Mouse (Mus musculus) ES-Bruce4 (cell line): Measurements from ENCODE around the gene Dync1li2. TPM values are rescaled to one million over a fixed set of nuclear protein-coding genes. Genes with fewer than 3 reads are reported as not detected.

Experiments
- H3K27ac ChIP-seq: 2 replicates; pipeline ENCODE4 v1.5.1; 2012; ENCODE audit warnings: low read length, inconsistent platforms; ENCODE audit not compliant: insufficient read depth
- H3K27me3 ChIP-seq: 2 replicates; pipeline ENCODE4 v1.6.1; 2012; ENCODE audit warnings: mild to moderate bottlenecking, low read length, inconsistent platforms; ENCODE audit not compliant: control insufficient read depth, poor library complexity, insufficient read depth, severe bottlenecking
- H3K36me3 ChIP-seq: 2 replicates; pipeline ENCODE4 v1.6.1; 2012; ENCODE audit warnings: inconsistent platforms, mild to moderate bottlenecking, low read length, moderate library complexity; ENCODE audit not compliant: control insufficient read depth, poor library complexity, insufficient read depth, severe bottlenecking
- H3K4me1 ChIP-seq: one replicate; pipeline ENCODE4 v1.8.1; 2011; ENCODE audit warnings: low read length; ENCODE audit not compliant: control insufficient read depth, insufficient read depth
- H3K4me3 ChIP-seq: 2 replicates; pipeline ENCODE4 v1.5.1; 2011; ENCODE audit warnings: low read depth, mild to moderate bottlenecking, low read length
- H3K9ac ChIP-seq: 2 replicates; pipeline ENCODE4 v1.6.1; 2012; ENCODE audit warnings: low read depth, mild to moderate bottlenecking, inconsistent platforms; ENCODE audit not compliant: poor library complexity, severe bottlenecking
- H3K9me3 ChIP-seq: replicated peaks from 2 replicates; pipeline ENCODE4 v1.6.1; 2012; ENCODE audit warnings: mild to moderate bottlenecking, low read length, inconsistent platforms; ENCODE audit not compliant: control insufficient read depth, poor library complexity, insufficient read depth, severe bottlenecking
- CTCF ChIP-seq: IDR thresholded peaks from one replicate; pipeline ENCODE4 v1.8.1; 2011; ENCODE audit warnings: low read depth, low read length
- EP300 ChIP-seq: IDR thresholded peaks from 2 replicates; pipeline ENCODE4 v1.6.1; 2011; ENCODE audit warnings: low read depth, low read length; ENCODE audit not compliant: insufficient read depth
- POLR2A ChIP-seq: IDR thresholded peaks from one replicate; pipeline ENCODE4 v1.8.1; 2011; ENCODE audit warnings: low read length; ENCODE audit not compliant: insufficient read depth
- polyA plus RNA-seq: library from polyadenylated mRNA; stranded (reverse); fragments of >200 nt; gene quantifications from 2 replicates; pipeline ENCODE4 v1.2.4, GENCODE M21; 2011; ENCODE audit warnings: low read depth; ENCODE audit not compliant: missing spikeins, insufficient read depth, insufficient read length

The Dync1li2 gene
- polyA plus RNA-seq, 1 experiment: 43.2 TPM

GRCm38 (mm10) chr8:104383977-104384376 lies 58.9 kb downstream of the Dync1li2 start:
- H3K4me3 ChIP-seq: no peak overlapping the region
- no peaks in the 10 kb centered on the region for H3K27me3 ChIP-seq
- H3K27ac ChIP-seq: no peak overlapping the region
- H3K4me1 ChIP-seq: no peaks in the 10 kb centered on the region
- H3K9ac ChIP-seq: no peak overlapping the region
- no peaks in the 10 kb centered on the region for H3K9me3 ChIP-seq
- TF ChIP-seq EP300 (no peak), CTCF (no peak), POLR2A (no peak)
- H3K36me3 ChIP-seq: no peaks in the 10 kb centered on the region

- Histone ChIP-seq H3K36me3 (no peaks in the 10 kb centered on the region), H3K4me3 (no peak overlapping the region), H3K4me1 (no peaks in the 10 kb centered on the region), H3K27ac (no peak overlapping the region), H3K9me3 (no peaks in the 10 kb centered on the region), H3K9ac (no peak overlapping the region), H3K27me3 (no peaks in the 10 kb centered on the region)
- TF ChIP-seq EP300: no peak
- TF ChIP-seq POLR2A: no peak
- no peak for TF ChIP-seq CTCF
These were observed 59.6 kb downstream of the Dync1li2 start for GRCm38 (mm10) chr8:104383296-104383695.

GRCm38 (mm10) chr8:104380961-104381411 lies 61.9 kb downstream of the Dync1li2 start:
- no peak overlapping the region for H3K27ac ChIP-seq
- H3K27me3 ChIP-seq: no peaks in the 10 kb centered on the region
- TF ChIP-seq CTCF (no peak), POLR2A (no peak), EP300 (no peak)
- no peaks in the 10 kb centered on the region for H3K36me3 ChIP-seq
- peaks cover 2% of the 10 kb centered on the region for H3K4me1 ChIP-seq
- H3K4me3 ChIP-seq: no peak overlapping the region
- no peaks in the 10 kb centered on the region for H3K9me3 ChIP-seq
- no peak overlapping the region for H3K9ac ChIP-seq

GRCm38 (mm10) chr8:104380269-104380668 lies 62.6 kb downstream of the Dync1li2 start:
- Histone ChIP-seq H3K9ac (no peak overlapping the region), H3K27me3 (no peaks in the 10 kb centered on the region), H3K9me3 (no peaks in the 10 kb centered on the region), H3K36me3 (no peaks in the 10 kb centered on the region), H3K4me3 (no peak overlapping the region), H3K27ac (no peak overlapping the region), H3K4me1 (peaks cover 5% of the 10 kb centered on the region)
- TF ChIP-seq EP300 (no peak), POLR2A (no peak), CTCF (no peak)

GRCm38 (mm10) chr8:104379301-104379836 lies 63.5 kb downstream of the Dync1li2 start:
- peaks cover 5% of the 10 kb centered on the region for H3K4me1 ChIP-seq
- no peaks in the 10 kb centered on the region for H3K36me3 ChIP-seq
- no peaks in the 10 kb centered on the region for H3K9me3 ChIP-seq
- TF ChIP-seq POLR2A (no peak), CTCF (no peak), EP300 (no peak)
- H3K4me3 ChIP-seq: no peak overlapping the region
- H3K27me3 ChIP-seq: no peaks in the 10 kb centered on the region
- no peak overlapping the region for H3K27ac ChIP-seq
- no peak overlapping the region for H3K9ac ChIP-seq

- peaks cover 5% of the 10 kb centered on the region for H3K4me1 ChIP-seq
- no peak overlapping the region for H3K4me3 ChIP-seq
- H3K36me3 ChIP-seq: no peaks in the 10 kb centered on the region
- no peak for TF ChIP-seq POLR2A
- TF ChIP-seq CTCF: no peak
- H3K9ac ChIP-seq: no peak overlapping the region
- H3K9me3 ChIP-seq: no peaks in the 10 kb centered on the region
- H3K27me3 ChIP-seq: no peaks in the 10 kb centered on the region
- H3K27ac ChIP-seq: no peak overlapping the region
These were observed 66.2 kb downstream of the Dync1li2 start for GRCm38 (mm10) chr8:104376669-104377068.
